Mouse (Mus musculus): ENCODE results near the gene Hist1h2ad. TPM values are rescaled to one million over a fixed set of nuclear protein-coding genes. Genes with fewer than 3 reads are reported as not detected.
"Not testable (repeated sequence)": the region's sequence is repeated elsewhere in the genome, so short reads cannot be mapped to it uniquely, and the experiment has no call there.

Gene Hist1h2ad
- total RNA-seq, 2 experiments from 2014 or later = 1.1 to 9.9 TPM

DNA sequence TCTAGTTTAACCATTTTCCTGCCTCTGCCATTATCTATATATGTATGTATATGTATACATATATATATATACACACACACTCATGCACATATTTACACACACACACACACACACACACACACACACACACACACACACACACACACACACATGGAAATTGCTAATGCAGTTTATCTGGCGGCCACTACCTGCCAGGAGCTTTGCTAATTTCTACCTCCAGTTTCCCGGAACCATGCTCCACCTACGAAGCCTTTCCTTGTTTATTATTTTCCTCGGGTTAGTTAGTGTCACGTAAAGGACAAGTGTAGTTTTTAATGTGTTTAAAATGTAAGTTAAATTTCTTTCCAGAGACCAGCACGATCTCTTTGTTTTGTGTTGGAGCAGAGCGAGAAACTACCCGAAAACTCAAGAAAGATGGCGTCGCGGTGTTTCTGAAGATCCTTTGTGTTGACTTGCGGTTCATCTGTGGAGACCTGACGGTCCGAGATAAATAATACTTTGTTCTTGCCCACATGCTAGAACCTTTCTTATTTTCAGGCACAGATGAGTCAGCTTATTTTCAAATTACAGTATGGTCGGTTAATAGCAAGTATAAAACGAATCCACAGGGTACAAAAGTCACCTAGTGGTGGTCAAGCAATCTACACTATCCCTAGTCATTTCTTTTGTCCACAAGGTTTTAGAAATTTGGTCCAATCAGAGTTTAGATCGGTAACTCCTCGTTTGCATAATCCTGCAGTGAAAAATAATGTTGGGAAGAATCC, 11.3 kb upstream of the Hist1h2ad start:
- DNase-seq (ENCODE audit: low spot score in 2 of 2) = peak in 1 of 2 experiments; percentile 75

DNA sequence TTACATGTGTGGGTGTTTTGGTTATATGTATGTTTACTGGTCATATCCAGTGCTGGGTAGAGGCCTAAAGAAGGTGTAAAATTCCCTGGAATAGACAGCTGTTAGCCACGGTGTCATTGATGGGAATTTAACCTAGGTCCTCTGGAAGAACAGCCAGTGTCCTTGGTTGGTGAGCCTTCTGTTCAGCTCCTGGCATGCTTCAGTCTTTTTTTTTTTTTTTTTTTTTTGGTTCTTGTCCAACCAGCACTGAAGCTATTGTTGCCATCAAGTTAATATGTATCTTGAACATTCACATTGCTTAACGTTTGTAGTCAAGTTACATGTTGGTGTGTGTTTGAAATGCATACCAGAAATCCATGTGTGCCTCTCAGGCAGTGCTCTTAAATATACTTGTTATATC, 9.7 kb upstream of the Hist1h2ad start:
- no peak for DNase-seq (ENCODE audit: low spot score in 2 of 2)

DNA sequence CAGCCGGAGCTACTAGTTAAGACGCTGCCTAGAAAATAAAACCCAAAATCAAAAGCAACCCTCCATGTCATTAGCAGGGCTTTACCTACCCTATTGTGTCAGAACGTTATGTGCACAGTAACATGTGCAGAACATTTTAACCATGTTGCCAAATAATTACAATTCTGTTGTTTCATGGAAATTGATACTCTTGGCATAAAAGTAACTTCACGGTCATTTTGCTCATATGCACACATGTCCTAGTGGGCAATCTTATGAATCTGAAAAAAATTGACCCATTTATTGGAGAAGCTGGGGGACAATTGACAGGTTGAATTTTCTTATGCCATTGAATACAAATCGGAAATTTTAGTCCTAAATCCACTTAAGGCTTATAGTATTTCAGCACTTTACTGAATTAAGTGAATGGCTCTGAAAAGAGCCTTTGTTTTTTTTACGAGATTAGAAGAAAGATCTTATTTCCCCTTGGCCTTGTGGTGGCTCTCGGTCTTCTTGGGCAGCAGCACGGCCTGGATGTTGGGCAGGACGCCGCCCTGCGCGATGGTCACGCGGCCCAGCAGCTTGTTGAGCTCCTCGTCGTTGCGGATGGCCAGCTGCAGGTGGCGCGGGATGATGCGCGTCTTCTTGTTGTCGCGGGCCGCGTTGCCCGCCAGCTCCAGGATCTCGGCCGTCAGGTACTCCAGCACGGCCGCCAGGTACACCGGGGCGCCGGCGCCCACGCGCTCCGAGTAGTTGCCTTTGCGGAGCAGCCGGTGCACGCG, 3.7 kb upstream of the Hist1h2ad start:
- not testable (repeated sequence) for DNase-seq (ENCODE audit: low spot score in 2 of 2)

DNA sequence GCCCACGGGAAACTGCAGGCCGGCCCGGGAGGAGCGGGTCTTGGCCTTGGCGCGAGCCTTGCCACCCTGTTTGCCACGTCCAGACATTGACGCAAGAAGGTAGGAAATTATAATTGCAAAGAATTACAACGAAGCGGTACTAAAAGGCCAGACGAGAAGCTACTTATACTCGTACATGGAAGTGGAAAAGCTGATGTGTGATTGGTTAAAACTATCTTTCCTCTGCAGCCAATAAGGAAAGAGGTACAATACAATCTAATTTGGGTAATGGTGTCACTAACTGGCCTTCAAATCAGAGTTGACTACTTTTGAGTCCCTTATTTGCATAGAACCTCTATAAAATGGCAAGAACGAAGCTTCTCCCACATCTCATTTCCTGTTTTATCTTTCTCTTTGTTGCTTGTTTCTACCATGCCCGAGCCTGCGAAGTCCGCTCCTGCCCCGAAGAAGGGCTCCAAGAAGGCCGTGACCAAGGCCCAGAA, 3.1 kb upstream of the Hist1h2ad start, which contains the start of the genes Hist1h2ae and Hist1h2bg:
Gene Hist1h2ae, minus strand, starts transcription at position 199 of the 482 bp plus-strand sequence.
Gene Hist1h2bg, plus strand, starts transcription at position 375 of the 482 bp plus-strand sequence.
- DNase-seq (ENCODE audit: low spot score in 2 of 2) = peak; percentile 74 to 95

DNA sequence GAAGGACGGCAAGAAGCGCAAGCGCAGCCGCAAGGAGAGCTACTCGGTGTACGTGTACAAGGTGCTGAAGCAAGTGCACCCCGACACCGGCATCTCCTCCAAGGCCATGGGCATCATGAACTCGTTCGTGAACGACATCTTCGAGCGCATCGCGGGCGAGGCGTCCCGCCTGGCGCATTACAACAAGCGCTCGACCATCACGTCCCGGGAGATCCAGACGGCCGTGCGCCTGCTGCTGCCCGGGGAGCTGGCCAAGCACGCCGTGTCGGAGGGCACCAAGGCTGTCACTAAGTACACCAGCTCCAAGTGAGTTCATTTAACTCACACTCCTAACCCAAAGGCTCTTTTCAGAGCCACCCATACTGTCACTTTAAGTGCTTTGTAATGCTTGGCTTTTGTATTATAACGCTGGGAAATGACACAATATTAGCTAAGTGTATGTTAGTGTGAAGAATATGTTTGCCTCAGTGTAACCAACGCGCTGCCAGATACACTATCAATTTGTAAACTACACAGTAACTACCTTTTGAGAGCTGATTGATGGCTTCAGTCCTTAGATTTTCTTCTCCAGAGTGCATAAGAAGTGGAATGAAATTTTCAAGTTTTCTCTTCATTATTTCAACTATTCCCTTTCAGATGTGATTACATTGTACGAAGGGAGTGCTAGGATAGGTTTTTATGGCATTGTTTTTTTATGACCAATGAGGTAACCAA, 2.5 kb upstream of the Hist1h2ad start:
- not testable (repeated sequence) for DNase-seq (ENCODE audit: low spot score in 2 of 2)

DNA sequence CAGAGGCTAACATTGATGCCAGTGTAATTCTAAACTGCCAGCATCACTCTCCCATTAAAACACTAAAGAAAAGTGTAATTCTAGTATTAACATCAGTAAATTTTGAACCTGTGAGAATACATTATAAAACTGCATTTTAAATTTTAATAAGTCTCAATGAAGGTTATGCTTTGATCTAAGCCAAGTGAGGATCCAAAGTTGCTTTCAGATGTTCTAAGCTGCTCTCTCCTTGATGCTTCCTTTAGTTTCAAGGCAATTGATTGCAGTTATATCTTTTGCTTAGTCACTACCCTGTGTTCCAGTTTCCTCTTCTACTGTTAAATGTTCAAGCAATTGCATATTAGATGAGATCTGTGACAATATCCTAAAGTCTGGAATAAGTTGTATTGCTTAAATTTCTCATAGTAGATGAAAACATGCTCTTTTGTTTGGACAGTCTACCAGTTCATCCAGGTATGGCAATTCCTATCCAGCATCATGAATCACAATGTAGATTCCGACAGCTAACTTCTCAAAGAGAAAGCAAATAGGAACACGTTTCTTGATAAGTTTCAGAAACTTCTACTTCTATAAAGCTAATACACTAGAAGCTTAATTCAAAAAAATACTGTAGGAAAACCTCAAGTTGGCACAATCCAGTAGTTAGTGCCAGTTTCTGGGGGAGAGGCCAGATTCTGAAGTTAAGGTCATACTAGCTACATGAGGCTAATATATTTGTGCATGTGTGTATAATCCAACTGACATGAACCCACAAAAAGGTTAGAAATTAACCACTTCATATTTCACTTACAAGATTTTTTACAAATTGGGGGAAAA, 1.8 kb upstream of the Hist1h2ad start:
- DNase-seq (ENCODE audit: low spot score in 2 of 2) = no peak

DNA sequence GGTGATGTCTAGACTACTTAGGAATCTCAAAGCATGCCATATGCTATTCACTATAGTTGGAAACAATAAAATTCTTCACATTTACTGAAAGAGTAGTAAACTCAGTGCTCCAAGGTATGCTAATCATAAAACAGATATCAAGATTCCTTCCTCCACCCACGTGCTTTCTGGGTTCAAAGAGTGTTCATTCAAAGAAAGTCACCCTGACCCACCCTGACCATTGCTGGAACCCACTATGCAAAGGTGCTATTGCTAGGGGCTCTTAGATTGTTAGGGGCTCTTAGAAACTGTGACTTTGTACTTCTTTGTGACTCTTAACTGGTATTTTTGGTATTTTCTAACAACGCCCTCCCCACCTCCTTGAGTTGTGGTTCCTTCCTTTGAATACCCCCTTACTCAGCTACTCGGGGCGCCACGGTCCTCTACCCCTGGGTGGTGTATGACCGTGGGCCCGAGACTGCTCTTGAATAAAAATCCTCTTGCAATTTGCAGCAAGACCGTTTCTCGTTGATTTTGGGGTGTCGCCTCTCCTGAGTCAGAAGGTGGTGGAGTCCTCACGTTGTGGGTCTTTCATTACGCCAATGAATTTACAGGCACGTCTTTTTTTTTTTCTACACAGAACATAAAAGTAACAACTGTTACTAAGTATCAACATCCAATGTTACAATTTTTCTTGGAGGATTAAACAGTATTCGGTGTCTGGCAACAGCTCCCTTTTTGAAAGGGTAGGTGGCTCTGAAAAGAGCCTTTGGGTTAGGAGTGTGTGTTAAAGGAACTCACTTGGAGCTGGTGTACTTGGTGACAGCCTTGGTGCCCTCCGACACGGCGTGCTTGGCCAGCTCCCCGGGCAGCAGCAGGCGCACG, 915 bp upstream of the Hist1h2ad start:
- not testable (repeated sequence) for DNase-seq (ENCODE audit: low spot score in 2 of 2)

DNA sequence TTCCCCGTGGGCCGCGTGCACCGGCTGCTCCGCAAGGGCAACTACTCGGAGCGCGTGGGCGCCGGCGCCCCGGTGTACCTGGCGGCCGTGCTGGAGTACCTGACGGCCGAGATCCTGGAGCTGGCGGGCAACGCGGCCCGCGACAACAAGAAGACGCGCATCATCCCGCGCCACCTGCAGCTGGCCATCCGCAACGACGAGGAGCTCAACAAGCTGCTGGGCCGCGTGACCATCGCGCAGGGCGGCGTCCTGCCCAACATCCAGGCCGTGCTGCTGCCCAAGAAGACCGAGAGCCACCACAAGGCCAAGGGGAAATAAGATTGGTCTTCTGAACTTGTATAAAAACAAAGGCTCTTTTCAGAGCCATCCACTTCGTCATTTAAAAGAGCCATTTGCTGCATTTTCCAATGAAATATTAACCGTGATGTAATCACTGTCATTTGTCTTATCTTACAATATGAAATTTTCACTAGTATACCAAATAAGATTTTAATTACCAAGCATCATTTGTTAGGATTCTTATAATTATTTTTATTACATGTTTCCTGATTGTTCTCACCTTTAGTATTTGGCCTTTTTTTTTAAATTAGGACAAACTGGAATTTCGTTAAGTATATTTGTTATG, 477 bp downstream of the Hist1h2ad start:
- DNase-seq (ENCODE audit: low spot score in 2 of 2) = not testable (repeated sequence)

DNA sequence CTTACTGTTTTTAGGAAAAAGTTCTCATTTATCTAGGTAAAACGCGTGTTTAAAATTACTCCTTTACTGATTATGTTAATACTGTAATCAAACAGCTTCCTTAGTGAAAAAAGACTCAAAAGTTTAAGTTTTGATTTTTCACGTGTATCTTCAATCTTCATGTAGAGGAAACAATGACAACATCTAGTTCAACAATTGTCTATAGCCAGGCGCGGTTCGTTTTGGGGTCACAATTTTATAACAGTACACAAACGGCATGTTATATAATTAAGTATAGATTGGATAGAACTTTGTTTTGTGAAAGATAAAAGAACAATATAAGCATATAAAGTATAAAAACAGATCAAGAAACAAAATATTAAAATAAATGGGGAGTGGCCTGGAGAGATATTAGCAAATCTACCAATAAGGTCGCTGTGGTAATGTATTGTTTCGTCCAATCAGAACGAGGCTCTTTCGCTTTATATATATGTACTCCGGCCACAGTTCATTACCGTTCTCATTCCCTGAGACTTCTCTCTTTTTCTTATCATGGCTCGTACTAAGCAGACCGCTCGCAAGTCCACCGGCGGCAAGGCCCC, 1.2 kb downstream of the Hist1h2ad start, which contains the start of gene Hist1h3d:
Gene Hist1h3d, plus strand, starts transcription at position 493 of the 581 bp plus-strand sequence.
- DNase-seq (ENCODE audit: low spot score in 2 of 2) = peak in 1 of 2 experiments; percentile 87

DNA sequence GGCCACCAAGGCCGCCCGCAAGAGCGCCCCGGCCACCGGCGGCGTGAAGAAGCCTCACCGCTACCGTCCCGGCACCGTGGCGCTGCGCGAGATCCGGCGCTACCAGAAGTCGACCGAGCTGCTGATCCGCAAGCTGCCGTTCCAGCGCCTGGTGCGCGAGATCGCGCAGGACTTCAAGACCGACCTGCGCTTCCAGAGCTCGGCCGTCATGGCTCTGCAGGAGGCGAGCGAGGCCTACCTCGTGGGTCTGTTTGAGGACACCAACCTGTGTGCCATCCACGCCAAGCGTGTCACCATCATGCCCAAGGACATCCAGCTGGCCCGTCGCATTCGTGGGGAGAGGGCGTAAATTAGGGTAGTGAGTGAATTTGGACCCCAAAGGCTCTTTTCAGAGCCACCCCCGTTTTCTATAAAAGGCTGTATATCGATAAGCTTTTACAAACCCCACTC, 1.7 kb downstream of the Hist1h2ad start:
- DNase-seq (ENCODE audit: low spot score in 2 of 2) = not testable (repeated sequence)

DNA sequence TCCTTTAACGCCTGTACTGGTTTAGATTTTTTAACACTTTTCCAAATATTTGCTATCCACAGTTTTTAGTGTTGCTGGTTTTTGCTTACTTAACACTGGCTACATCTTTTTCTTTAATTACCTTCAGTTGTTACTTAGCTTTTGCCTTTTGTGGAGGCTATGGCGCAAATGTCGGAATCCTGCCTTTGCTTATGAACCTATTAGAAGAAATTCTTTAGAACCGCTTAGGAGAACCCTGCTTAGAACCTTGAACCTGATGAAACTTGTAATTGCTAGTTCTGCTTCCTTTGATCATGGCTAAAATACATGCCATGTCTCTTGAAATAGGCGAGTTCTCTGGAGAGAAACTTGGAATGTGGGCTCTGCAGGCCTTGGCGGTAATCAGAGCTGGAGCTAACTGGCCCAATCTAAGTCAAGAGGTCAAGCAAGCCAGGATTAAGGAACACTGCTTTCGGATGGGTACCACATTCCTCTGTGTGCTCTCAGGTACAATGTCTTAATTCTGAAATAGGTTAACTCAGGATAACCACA, 2.2 kb downstream of the Hist1h2ad start:
- no peak for DNase-seq (ENCODE audit: low spot score in 2 of 2)

DNA sequence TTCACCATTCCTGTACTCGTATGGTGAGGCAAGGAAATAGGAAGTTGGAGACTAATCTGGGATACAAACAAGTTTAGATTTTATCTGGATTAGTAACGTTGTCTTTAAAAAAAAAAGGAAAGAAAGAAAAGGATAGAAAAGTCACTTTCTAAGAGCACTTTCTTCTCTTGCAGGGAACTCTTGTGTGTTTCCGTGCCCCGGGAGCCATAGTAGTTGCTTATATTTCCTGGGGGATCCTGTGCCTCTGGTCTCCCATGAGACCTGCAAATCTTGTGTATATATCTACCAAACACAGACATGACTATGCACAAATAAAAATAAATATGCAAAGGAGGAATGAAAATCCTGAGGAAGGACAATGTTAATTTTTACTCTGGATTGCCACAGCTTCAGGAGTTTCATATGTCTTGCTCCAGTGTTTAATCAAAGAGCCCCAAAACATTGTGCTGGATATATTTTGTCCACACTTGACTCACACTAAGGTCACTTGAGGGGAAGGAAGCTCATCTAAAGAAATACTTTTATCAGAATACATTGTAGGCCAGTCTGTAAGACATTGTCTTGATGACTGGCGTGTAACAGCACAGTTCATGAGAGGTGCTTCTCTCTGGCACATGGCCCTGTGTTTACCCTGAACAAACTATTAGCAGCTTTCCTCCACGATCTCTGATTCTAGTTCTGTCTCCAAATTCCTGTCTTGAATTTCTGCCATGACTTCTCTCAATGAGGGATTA, 2.9 kb downstream of the Hist1h2ad start:
- DNase-seq (ENCODE audit: low spot score in 2 of 2) = no peak

DNA sequence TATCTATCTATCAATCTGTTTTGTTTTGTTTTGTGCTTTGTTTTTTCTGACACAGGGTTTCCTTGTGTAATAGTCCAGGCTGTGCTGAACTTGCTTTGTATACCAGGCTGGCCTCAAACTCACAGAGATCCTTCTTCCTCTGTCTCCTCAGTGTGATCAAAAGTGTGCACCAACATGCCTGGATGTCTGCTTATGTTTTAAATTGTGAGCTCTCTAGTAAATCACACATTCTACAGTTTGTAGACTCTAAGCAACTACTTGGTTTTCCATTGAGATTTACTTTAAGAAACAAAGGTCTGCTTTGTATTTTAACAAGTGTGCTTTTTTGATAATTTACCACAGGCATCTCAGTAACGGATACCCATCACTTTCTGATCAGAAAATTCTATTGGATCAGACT, 3.7 kb downstream of the Hist1h2ad start:
- DNase-seq (ENCODE audit: low spot score in 2 of 2) = no peak

DNA sequence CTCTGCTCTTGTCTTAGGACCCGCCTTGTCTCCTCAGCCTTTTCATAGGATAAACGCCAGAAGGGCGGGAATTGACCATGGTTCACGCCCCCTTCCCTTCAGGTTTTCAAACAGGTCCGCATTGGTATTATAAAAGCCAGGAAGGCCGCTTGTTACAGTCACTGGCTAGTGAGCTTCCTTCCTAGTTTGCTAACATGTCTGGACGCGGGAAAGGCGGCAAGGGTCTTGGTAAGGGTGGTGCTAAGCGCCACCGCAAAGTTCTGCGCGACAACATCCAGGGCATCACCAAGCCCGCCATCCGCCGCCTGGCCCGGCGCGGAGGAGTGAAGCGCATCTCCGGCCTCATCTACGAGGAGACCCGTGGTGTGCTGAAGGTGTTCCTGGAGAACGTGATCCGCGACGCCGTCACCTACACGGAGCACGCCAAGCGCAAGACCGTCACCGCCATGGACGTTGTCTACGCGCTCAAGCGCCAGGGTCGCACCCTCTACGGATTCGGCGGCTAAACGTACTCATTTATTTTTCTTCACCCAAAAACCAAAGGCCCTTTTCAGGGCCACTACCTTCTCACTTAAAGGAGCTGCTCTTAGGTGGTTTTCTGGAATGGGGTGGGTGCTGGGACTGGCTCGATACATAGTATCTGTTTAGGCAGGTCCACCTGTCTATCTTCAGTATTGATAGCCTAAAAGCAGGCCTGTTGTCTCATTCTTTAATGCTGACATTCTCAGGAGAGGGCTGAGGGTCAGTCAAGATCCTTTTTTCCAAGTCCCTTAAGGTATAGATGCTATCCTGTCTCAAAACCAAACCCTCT, 7.4 kb downstream of the Hist1h2ad start, which contains the start of gene Hist1h4d:
Gene Hist1h4d, plus strand, starts transcription at position 191 of the 811 bp plus-strand sequence.
- DNase-seq (ENCODE audit: low spot score in 2 of 2) = peak; percentile 97 to 99

DNA sequence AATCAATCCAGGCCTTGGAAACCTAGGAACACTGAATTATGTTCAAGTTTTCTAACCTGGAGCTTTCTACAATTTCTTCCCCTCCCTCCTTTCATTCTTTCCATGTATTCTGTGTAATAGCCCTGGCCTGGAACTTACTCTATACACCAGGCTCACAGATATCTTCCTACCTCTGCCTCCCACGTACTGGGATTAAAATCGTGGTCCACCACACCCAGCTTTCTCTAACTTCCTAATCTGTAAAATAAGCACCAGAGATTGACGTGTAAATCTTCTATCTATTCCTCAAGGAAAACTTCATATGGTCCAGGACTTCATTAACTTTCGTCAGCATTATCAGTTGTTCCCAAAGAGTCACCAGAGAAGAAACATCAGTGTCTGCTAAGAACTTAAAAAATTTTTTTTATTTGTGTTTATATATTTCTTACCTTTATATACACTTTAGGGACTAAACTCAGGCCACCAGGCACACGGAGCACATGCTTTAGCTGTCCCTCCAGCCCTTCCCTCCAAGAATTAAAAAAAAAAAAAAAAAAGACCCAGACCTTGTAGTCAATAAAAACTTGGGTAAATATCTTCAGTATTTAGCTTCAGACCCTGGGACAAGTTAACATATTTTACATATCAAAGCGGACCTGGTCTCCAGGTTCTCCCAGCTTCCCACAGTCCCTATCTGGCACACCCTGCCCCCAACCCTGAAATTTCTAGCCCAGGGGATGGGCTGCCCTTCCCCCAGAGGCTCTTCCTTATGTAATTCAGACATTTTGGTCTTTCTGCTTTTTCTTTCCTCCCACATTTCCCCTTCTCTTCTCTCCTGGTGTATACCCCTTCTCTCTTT, 8.3 kb downstream of the Hist1h2ad start:
- DNase-seq (ENCODE audit: low spot score in 2 of 2) = no peak

All from layer of hippocampus, postnatal 14 days (tissue).